Mouse (Mus musculus) small intestine, adult 2 months (tissue): Measurements from ENCODE around the gene Dtx3.

ENCODE experiments used
- CTCF ChIP-seq: fragments of 200-500 bp; IDR thresholded peaks from 2 replicates; pipeline ENCODE4 v1.5.1; 2012; ENCODE audit warnings: low read depth, mild to moderate bottlenecking, control low read depth, inconsistent platforms, low read length, moderate library complexity, mixed read lengths; ENCODE audit not compliant: insufficient replicate concordance, insufficient read length; ENCODE audit errors: extremely low read depth
- POLR2A ChIP-seq: fragments of 200-500 bp; IDR thresholded peaks from 2 replicates; pipeline ENCODE4 v1.6.1; 2012; ENCODE audit warnings: low read depth, mild to moderate bottlenecking, control low read depth, inconsistent platforms, low read length, moderate library complexity

DNA sequence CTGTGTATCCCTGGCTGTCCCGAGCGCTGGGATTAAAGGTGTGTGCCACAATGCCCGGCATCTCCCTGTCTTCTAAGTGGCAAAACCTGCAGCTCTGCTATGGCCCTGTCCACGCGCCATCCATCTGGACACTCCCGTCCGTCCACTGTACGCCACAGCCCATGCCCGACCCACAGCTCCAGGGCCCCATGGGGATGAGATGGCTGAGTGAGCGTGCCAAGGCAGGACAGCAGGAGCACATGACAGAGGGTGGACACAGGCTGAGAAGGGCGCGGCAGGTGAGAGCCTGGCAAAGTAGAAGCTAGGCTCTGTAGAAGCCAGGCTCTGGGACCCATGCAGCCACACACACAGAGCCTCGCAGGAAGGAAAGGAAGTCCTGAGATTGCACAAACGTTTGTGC lies 36.2 kb upstream of the Dtx3 start:
- TF ChIP-seq CTCF (no peak), POLR2A (no peak)
